Mouse (Mus musculus) erythroblast, embryonic 14.5 days (primary cell): ENCODE results near the gene Iqschfp. TPM values are rescaled to one million over a fixed set of nuclear protein-coding genes. Genes with fewer than 3 reads are reported as not detected.

Experiments
- H3K27me3 ChIP-seq: 2 replicates; pipeline ENCODE4 v1.6.1; 2012; ENCODE audit warnings: inconsistent platforms; ENCODE audit not compliant: control insufficient read depth
- H3K36me3 ChIP-seq: 2 replicates; pipeline ENCODE4 v1.6.1; 2012; ENCODE audit warnings: mild to moderate bottlenecking, inconsistent platforms; ENCODE audit not compliant: control insufficient read depth
- H3K4me1 ChIP-seq: 2 replicates; pipeline ENCODE4 v1.6.1; 2012; ENCODE audit warnings: inconsistent platforms; ENCODE audit not compliant: control insufficient read depth
- H3K4me3 ChIP-seq: replicated peaks from 2 replicates; pipeline ENCODE3; 2012; ENCODE audit warnings: moderate library complexity, mild to moderate bottlenecking, inconsistent platforms
- H3K9me3 ChIP-seq: 2 replicates; pipeline ENCODE4 v1.6.1; 2012; ENCODE audit warnings: low read length, inconsistent platforms, mixed read lengths; ENCODE audit not compliant: control insufficient read depth
- GATA1 ChIP-seq: IDR thresholded peaks from 2 replicates; pipeline ENCODE4 v1.6.1; 2012; ENCODE audit warnings: low read length, inconsistent platforms, mixed read lengths
- TAL1 ChIP-seq: IDR thresholded peaks from 3 replicates; pipeline ENCODE4 v1.6.1; 2012; ENCODE audit warnings: low read length, inconsistent platforms, mixed read lengths
- polyA plus RNA-seq: library from polyadenylated mRNA; stranded (reverse); fragments of >175 nt; gene quantifications from 2 replicates; pipeline ENCODE4 v1.2.3, GENCODE M21; 2012

Iqschfp gene
- polyA plus RNA-seq, 1 experiment: not detected

DNA sequence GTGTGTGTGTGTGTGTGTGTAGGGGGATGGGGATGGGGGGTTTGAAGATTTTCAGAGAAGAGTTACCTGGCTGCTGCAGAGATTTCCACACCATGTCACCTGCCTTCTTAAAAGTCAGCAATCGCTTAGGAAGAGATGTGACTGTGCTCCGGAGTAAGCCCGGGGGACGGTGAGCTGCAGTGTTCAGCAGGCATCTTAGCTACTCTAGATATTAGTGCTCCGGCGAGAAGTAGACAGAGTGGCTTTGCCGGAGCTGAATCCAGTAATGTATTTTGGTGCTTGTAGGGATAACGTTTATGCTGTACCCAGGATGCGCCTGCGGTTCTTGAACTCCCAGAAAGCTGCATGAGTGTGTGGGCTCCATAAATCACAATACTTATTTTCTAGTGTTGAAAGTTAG is 736 bp downstream of the Iqschfp start:
- Histone ChIP-seq H3K27me3 (no peaks in the 10 kb centered on the region), H3K4me1 (no peaks in the 10 kb centered on the region), H3K36me3 (no peaks in the 10 kb centered on the region), H3K4me3 (no peak overlapping the region), H3K9me3 (no peaks in the 10 kb centered on the region)
- no peak for TF ChIP-seq GATA1
- TF ChIP-seq TAL1: no peak

DNA sequence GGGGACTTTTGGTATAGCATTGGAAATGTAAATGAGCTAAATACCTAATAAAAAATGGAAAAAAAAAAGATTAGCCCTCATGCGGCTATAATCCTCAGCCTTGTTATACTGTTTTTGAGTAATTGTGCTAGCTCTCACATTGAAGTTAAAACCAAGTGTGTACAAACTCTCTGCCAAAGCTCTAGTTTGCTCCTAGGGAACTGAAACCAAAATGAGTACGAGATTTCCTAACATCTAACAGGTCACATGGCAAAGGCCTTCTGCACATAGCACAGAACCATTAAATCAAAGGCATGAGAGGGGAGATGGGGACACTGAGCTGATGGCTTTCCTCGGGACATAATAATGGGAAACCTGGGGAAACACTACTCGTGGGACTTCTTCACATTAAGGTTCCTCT is 10.5 kb downstream of the Iqschfp start:
- H3K27me3 ChIP-seq: no peaks in the 10 kb centered on the region

DNA sequence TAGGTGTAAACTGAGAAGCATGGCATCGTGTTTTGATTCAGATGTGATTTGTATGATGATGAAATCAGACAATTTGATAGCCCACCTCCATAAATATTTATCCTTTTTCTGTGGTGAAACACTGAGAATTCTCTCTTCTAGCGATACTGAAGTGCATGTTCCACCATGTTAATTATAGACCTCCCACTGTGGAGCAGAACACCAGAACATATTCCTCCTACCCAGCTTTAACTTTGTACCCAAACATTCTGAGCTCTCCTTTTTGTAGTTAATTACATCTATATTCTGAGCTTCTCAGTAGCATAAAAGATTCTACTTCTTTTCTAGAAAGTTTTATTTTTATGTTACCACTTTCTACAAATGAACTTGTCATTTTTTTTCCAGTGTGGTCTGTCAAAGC is 16.6 kb downstream of the Iqschfp start:
- H3K4me1 ChIP-seq: no peaks in the 10 kb centered on the region
- no peaks in the 10 kb centered on the region; the same call in 1 of the 2 replicates for H3K9me3 ChIP-seq
- TF ChIP-seq GATA1 (no peak), TAL1 (no peak)
- H3K27me3 ChIP-seq: no peaks in the 10 kb centered on the region
- H3K4me3 ChIP-seq: no peak overlapping the region
- no peaks in the 10 kb centered on the region for H3K36me3 ChIP-seq

More for the DNA sequence above, 10.5 kb downstream of the Iqschfp start:
- no peak for TF ChIP-seq TAL1
- TF ChIP-seq GATA1: no peak
- H3K36me3 ChIP-seq: no peaks in the 10 kb centered on the region
- H3K4me3 ChIP-seq: no peak overlapping the region
- no peaks in the 10 kb centered on the region for H3K9me3 ChIP-seq
- no peaks in the 10 kb centered on the region for H3K4me1 ChIP-seq

DNA sequence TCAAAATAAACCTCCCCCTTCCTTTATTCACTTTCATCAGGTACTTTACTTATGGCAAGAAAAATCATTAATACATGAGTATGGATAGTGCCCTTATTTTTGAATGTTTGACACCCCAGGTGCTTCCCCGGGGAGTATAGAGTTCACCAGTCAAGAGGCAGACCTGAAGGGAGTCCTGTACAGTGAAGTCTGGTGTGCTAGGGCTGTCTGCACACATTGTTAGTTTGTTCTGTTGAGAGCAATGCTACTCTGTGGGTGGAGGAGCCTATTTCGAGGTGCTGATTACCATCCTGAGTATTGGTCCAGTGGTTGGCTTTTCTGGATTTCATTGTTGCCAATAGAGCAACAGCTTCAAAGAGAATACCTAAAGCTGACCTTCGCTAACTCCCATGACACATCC is 26.1 kb downstream of the Iqschfp start:
- TF ChIP-seq GATA1 (no peak), TAL1 (no peak)
- Histone ChIP-seq H3K36me3 (no peaks in the 10 kb centered on the region), H3K4me1 (no peaks in the 10 kb centered on the region), H3K27me3 (no peaks in the 10 kb centered on the region), H3K9me3 (no peaks in the 10 kb centered on the region; the same call in 1 of the 2 replicates), H3K4me3 (no peak overlapping the region)

DNA sequence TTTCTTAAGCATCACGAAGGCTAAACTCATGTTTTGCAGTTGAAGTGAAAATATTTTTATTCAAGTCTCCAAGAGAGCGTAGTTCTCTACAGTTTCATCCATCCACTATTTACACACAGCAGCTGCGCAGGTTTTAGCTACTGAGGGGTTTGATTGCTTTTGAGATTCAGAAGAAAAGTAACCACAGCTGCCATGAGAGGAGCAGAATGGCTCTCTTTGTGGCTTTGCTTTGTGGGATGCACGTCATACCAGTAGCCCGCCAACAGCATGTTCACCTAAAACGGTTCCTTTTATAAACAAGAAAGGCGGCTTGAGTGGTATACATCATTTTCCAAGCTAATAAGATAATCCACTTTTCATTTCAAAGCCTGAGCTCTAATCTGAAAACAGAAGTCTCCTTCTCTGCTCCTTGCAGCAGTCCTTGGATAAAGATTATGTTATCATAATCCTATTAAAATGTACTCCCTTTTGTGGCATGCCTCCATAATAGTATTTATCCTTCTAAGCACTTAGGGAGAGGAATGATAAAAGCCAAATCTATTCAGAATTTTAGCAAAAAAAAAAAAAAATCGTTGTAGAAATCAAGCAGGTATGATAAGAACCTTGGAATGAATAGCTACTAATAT is 26.7 kb downstream of the Iqschfp start:
- Histone ChIP-seq H3K36me3 (no peaks in the 10 kb centered on the region), H3K4me3 (no peak overlapping the region), H3K4me1 (no peaks in the 10 kb centered on the region), H3K27me3 (no peaks in the 10 kb centered on the region), H3K9me3 (no peaks in the 10 kb centered on the region; the same call in 1 of the 2 replicates)
- TF ChIP-seq GATA1 (no peak), TAL1 (no peak)

DNA sequence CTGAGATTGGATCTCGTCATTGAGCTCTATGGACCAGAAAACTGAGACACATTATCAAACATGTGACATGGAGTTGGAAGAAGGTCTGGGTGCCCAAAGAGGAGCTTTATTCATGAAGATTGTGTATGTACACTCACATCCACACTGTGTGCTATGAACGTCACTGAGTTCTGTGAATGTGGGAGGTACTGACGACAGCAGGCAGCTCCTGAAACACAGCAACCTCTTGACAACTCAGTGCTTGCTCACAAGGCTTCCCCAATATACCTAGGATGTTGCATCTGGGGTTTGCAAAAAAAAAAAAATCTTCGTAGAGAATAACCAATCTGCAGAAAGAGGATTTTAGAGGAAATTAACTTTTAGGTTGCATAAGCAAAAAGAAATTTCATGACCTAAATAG is 31.1 kb downstream of the Iqschfp start:
- Histone ChIP-seq H3K4me1 (no peaks in the 10 kb centered on the region), H3K4me3 (no peak overlapping the region), H3K27me3 (no peaks in the 10 kb centered on the region), H3K9me3 (no peaks in the 10 kb centered on the region; the same call in 1 of the 2 replicates), H3K36me3 (no peaks in the 10 kb centered on the region)
- no peak for TF ChIP-seq TAL1
- no peak for TF ChIP-seq GATA1

DNA sequence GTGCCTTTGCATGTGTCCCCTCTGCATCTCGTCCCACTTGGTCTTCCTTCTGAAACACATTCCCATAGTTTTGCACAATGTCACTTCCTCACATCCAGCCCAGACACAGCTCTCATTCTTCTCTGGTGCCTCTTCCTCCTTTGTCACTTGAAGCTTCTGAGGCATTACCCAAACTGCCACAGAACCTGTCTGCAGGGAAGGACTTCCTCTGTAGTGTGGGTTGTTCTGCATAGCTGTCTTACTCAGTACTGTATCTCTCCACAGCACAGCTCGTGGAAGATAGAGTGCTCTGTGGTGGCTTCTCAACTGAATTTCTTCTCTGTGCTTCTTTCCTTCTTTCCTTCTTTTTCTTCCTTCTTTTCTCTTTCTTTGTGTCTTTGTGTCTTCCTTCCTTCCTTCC is 33.4 kb downstream of the Iqschfp start:
- no peak for TF ChIP-seq GATA1
- TF ChIP-seq TAL1: no peak
- Histone ChIP-seq H3K4me1 (no peaks in the 10 kb centered on the region), H3K27me3 (no peaks in the 10 kb centered on the region), H3K9me3 (no peaks in the 10 kb centered on the region; the same call in 1 of the 2 replicates), H3K4me3 (no peak overlapping the region), H3K36me3 (no peaks in the 10 kb centered on the region)

DNA sequence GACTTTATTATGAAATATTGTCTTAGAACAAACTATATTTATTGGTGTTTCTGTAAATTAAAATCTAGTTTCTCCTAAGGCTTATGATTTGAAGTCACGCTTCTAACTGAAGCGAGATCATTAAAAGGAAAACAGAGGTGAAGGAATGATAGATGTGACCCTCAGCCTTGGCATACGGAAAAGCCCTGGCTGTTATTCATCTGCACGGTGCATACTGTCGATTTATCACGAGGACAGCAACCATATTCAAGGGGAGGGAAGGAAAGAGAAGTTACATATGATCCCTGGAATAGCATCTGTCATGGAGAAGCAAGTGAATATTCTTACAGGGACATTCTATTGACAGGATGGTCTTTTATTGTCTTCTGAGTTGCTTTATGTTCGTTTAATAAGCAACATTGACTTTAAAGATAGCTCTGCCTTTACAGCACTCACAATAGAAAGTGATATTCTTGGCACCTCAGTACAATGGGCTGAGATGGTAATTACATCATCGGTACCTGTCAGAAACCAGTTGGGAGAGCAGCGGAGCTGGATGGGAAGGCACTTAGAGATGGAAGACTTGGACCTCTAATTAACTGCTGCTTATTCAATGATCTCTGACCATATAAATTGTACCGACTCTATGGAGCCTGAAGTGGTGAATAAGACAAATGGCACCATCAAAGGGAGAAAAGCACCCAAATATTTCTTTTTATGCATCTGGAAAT is 38.5 kb downstream of the Iqschfp start:
- no peak for TF ChIP-seq TAL1
- no peak for TF ChIP-seq GATA1
- H3K9me3 ChIP-seq: no peaks in the 10 kb centered on the region; the same call in 1 of the 2 replicates
- no peaks in the 10 kb centered on the region for H3K4me1 ChIP-seq
- H3K4me3 ChIP-seq: no peak overlapping the region
- H3K36me3 ChIP-seq: no peaks in the 10 kb centered on the region
- H3K27me3 ChIP-seq: no peaks in the 10 kb centered on the region

DNA sequence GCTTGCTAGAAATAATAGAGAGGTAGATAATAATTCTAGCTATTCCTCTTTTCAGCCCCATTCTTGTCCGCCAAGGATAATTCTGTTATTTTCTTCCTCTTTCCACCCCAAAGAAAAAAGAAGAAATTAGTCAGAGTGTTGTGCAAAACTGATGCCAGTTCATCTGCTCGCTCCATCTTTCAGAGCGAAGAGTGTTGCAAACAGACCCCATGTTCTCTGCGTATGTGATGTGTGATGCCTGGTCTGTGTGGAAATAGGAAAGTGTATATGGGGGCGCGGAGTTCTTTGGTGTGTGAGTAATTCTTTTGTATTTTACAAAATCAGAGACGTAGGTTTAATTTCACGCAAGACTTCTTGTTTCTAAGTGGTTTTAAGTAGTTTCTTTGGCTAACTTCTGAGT is 39.1 kb downstream of the Iqschfp start:
- TF ChIP-seq GATA1 (no peak), TAL1 (no peak)
- Histone ChIP-seq H3K9me3 (no peaks in the 10 kb centered on the region; the same call in 1 of the 2 replicates), H3K36me3 (no peaks in the 10 kb centered on the region), H3K4me1 (no peaks in the 10 kb centered on the region), H3K4me3 (no peak overlapping the region), H3K27me3 (no peaks in the 10 kb centered on the region)
